Mouse (Mus musculus) cerebellum, adult 9-11 months (tissue): ENCODE results near the gene Gm10959.

Experiments used
- DNase-seq: peaks from one replicate; pipeline ENCODE4 v3.0.0; 2022

Gm10959 gene

DNA sequence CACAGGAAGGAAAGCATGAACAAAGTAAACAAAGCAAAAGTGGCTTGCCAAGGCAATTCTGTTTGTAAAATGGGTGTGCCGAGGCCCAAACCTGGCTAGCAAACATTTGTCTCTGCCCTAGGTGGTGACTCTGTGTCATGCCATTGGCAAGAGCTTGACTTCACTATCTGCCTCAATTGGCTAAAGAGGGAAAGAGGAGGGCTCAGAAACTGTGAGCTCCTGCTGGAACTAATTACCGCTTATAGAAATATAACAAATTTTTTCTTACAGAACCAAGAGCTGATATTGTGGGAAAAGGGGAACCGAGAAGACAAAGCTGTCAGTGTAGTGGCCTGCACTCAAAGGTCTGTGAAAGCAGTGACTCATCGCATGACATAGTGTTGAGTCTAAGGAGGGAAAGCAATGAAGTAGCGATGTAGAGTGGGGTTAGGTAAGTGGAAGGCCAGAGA, 30.8 kb downstream of the Gm10959 start:
- no peak for DNase-seq

DNA sequence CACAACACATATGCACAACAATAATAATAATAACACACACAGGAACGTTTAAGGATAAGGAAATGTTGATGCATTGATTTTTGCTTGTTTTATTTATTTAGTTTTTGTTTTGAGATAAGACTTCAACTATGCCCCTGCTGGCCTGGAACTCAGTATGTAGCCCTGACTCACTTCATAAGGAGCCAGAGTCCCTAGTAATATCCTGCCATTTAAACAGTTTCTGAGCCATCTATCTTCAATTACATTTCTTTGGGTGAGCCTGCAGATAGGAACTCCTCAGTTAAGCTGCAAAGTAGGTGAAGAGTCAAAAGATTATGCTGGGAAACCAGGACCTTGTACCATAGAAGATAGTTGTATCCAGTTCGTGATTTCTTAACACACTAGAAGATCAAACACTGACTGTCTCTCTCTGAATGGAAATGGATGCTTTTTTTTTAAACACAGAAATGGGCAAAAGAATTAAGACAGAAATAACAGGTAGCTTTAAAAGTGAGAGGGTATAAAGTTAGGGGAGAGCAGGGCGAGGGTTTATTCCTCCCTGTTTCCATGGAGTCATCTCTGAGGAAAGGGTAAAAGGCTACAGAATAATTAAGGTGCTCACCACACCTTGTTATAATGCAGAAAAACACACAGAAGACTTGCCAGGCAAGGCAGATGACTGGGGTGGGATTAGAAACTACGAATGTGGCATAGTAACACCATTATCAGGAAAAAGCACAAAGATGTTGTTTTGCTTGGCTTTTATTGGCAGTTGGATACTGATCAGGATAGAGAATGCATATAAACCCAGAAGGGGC, 31.5 kb downstream of the Gm10959 start:
- no peak for DNase-seq

GRCm38 (mm10) chr3:122878705-122879315, 40.4 kb downstream of the Gm10959 start:
- DNase-seq: no peak

- DNase-seq: no peak
These were observed 41.6 kb downstream of the Gm10959 start for GRCm38 (mm10) chr3:122877543-122877942.

GRCm38 (mm10) chr3:122876870-122877269, 42.3 kb downstream of the Gm10959 start:
- DNase-seq: no peak

DNA sequence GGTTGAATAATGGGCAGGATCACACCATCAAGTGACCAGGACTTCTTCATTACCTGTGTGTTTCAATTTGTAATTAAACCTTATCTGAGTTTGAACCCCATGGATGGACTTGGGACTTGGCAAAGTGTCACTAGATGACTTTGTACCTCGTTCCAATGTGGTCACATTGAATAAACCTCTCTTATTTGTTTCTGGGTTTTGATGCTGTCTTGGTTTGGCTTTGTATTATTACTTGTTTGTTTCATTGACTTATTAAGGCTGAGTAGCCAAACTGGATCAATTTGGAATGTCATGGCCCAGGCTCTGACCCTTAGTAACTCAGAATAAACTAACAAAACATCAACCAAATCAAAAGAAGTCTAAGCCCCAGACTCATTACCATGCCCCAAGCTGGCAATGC, 47.6 kb downstream of the Gm10959 start:
- no peak for DNase-seq

- DNase-seq: no peak
These were observed 50.9 kb downstream of the Gm10959 start for GRCm38 (mm10) chr3:122868270-122868669.

DNA sequence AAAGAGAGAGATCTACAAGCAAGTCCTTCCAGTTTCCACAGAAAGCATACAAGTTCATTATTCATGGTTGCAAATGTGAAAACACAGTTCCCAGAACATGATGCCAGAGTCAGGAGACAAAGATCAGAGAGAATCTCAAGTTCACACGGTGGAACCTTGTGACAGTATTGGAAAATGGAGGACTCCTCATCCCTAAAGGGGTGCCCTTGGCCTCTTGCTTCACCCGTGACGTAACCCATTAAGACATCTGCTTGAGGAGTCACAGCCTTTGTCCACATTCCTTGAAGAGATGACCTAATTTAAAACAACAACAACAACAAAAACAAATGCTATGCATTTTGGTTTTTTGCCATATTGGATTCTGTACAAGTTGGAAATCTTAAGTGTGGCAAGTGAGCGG, 54.1 kb downstream of the Gm10959 start:
- DNase-seq: no peak
